Mouse (Mus musculus) embryonic fibroblast, embryonic 13.5 days (primary cell): ENCODE data around the gene Ggt7.

Experiments used
- CTCF ChIP-seq: IDR thresholded peaks from 2 replicates; pipeline ENCODE4 v1.5.1; 2011; ENCODE audit warnings: mild to moderate bottlenecking, control low read depth, low read length, moderate library complexity, borderline replicate concordance; ENCODE audit not compliant: insufficient read depth
- POLR2A ChIP-seq: IDR thresholded peaks from 2 replicates; pipeline ENCODE4 v1.6.1; 2011; ENCODE audit warnings: low read depth, mild to moderate bottlenecking, control low read depth, low read length, moderate library complexity

- no peak for TF ChIP-seq POLR2A
- TF ChIP-seq CTCF: no peak
These were observed 10.1 kb downstream of the Ggt7 start for GRCm38 (mm10) chr2:155507721-155508470.
